Mouse (Mus musculus): ENCODE data around the gene Brwd1. TPM values are rescaled to one million over a fixed set of nuclear protein-coding genes. Genes with fewer than 3 reads are reported as not detected.

The Brwd1 gene
- polyA plus RNA-seq, 1 experiment, result 48.5 TPM

- no peak for DNase-seq
- no peak for TF ChIP-seq POLR2A (IDR thresholded peaks at IDR 0.05; ENCODE audit: control insufficient read depth, extremely low read depth, insufficient read depth, low read length, poor library complexity)
- 0 out of 2 replicates have a peak, but pooled peaks have one; percentile 11 for TF ChIP-seq CTCF (IDR thresholded peaks at IDR 0.05; ENCODE audit: borderline replicate concordance, control insufficient read depth, extremely low read depth, insufficient read depth, low read length, poor library complexity)
- Histone ChIP-seq H3K36me3 (ENCODE audit: control insufficient read depth, insufficient read depth, low read length) (0 out of 2 replicates have a peak, but pooled peaks cover 3% of the 10 kb centered on the region), H3K4me3 (ENCODE audit: control insufficient read depth, insufficient read depth, low read length) (peak overlapping the region; percentile 95), H3K27ac (ENCODE audit: control insufficient read depth, insufficient read depth, low read length) (peak overlapping the region; percentile 63), H3K27me3 (ENCODE audit: control insufficient read depth, insufficient read depth, low read length) (no peaks in the 10 kb centered on the region), H3K4me1 (replicated peaks; ENCODE audit: control insufficient read depth, insufficient read depth, low read length) (peaks cover 37% of the 10 kb centered on the region)
- 1% methylated on average over 60 of the region's 68 CpGs for WGBS
Observed at GRCm38 (mm10) chr16:96081742-96082241, 534 bp downstream of the Brwd1 start.

- Histone ChIP-seq H3K4me1 (replicated peaks; ENCODE audit: control insufficient read depth, insufficient read depth, low read length) (peaks cover 34% of the 10 kb centered on the region), H3K36me3 (ENCODE audit: control insufficient read depth, insufficient read depth, low read length) (peaks cover 3% of the 10 kb centered on the region; the same call in 1 of the 2 replicates), H3K27me3 (ENCODE audit: control insufficient read depth, insufficient read depth, low read length) (no peaks in the 10 kb centered on the region), H3K27ac (ENCODE audit: control insufficient read depth, insufficient read depth, low read length) (peak overlapping the region; percentile 74), H3K4me3 (ENCODE audit: control insufficient read depth, insufficient read depth, low read length) (peak overlapping the region; percentile 95)
- TF ChIP-seq POLR2A (IDR thresholded peaks at IDR 0.05; ENCODE audit: control insufficient read depth, extremely low read depth, insufficient read depth, low read length, poor library complexity) (peak; percentile 49; the same call in 1 of the 2 replicates), CTCF (IDR thresholded peaks at IDR 0.05; ENCODE audit: borderline replicate concordance, control insufficient read depth, extremely low read depth, insufficient read depth, low read length, poor library complexity) (no peak)
- under 1% methylated on average over 26 of the region's 28 CpGs for WGBS
- DNase-seq, result peak; percentile 92
Observed at GRCm38 (mm10) chr16:96081331-96081730, 995 bp downstream of the Brwd1 start.

- H3K27ac ChIP-seq (ENCODE audit: control insufficient read depth, insufficient read depth, low read length), result peak overlapping the region; percentile 29; the same call in 1 of the 2 replicates
- no peak for DNase-seq
- no peak overlapping the region for H3K4me3 ChIP-seq (ENCODE audit: control insufficient read depth, insufficient read depth, low read length)
- WGBS, result 93% methylated on average over 7 of the region's 7 CpGs
- no peak for TF ChIP-seq POLR2A (IDR thresholded peaks at IDR 0.05; ENCODE audit: control insufficient read depth, extremely low read depth, insufficient read depth, low read length, poor library complexity)
- TF ChIP-seq CTCF (IDR thresholded peaks at IDR 0.05; ENCODE audit: borderline replicate concordance, control insufficient read depth, extremely low read depth, insufficient read depth, low read length, poor library complexity), result no peak
- peaks cover 27% of the 10 kb centered on the region for H3K4me1 ChIP-seq (replicated peaks; ENCODE audit: control insufficient read depth, insufficient read depth, low read length)
- peaks cover 3% of the 10 kb centered on the region; the same call in 1 of the 2 replicates for H3K36me3 ChIP-seq (ENCODE audit: control insufficient read depth, insufficient read depth, low read length)
- no peaks in the 10 kb centered on the region for H3K27me3 ChIP-seq (ENCODE audit: control insufficient read depth, insufficient read depth, low read length)
Observed at GRCm38 (mm10) chr16:96080524-96080923, 1.8 kb downstream of the Brwd1 start.

- H3K4me1 ChIP-seq (replicated peaks; ENCODE audit: control insufficient read depth, insufficient read depth, low read length), result peaks cover 9% of the 10 kb centered on the region
- no peaks in the 10 kb centered on the region for H3K27me3 ChIP-seq (ENCODE audit: control insufficient read depth, insufficient read depth, low read length)
- WGBS, result 95% methylated on average over 6 of the region's 6 CpGs
- H3K27ac ChIP-seq (ENCODE audit: control insufficient read depth, insufficient read depth, low read length), result no peak overlapping the region
- TF ChIP-seq POLR2A (IDR thresholded peaks at IDR 0.05; ENCODE audit: control insufficient read depth, extremely low read depth, insufficient read depth, low read length, poor library complexity) (no peak), CTCF (IDR thresholded peaks at IDR 0.05; ENCODE audit: borderline replicate concordance, control insufficient read depth, extremely low read depth, insufficient read depth, low read length, poor library complexity) (no peak)
- no peak overlapping the region for H3K4me3 ChIP-seq (ENCODE audit: control insufficient read depth, insufficient read depth, low read length)
- DNase-seq, result no peak
- H3K36me3 ChIP-seq (ENCODE audit: control insufficient read depth, insufficient read depth, low read length), result peaks cover 52% of the 10 kb centered on the region
Observed at GRCm38 (mm10) chr16:96068364-96068763, 14.0 kb downstream of the Brwd1 start.

GRCm38 (mm10) chr16:96066174-96066573 is 16.2 kb downstream of the Brwd1 start:
- Histone ChIP-seq H3K36me3 (ENCODE audit: control insufficient read depth, insufficient read depth, low read length) (peaks cover 62% of the 10 kb centered on the region), H3K27ac (ENCODE audit: control insufficient read depth, insufficient read depth, low read length) (no peak overlapping the region), H3K4me1 (replicated peaks; ENCODE audit: control insufficient read depth, insufficient read depth, low read length) (peaks cover 9% of the 10 kb centered on the region), H3K4me3 (ENCODE audit: control insufficient read depth, insufficient read depth, low read length) (no peak overlapping the region), H3K27me3 (ENCODE audit: control insufficient read depth, insufficient read depth, low read length) (no peaks in the 10 kb centered on the region)
- no peak for TF ChIP-seq CTCF (IDR thresholded peaks at IDR 0.05; ENCODE audit: borderline replicate concordance, control insufficient read depth, extremely low read depth, insufficient read depth, low read length, poor library complexity)
- no peak for TF ChIP-seq POLR2A (IDR thresholded peaks at IDR 0.05; ENCODE audit: control insufficient read depth, extremely low read depth, insufficient read depth, low read length, poor library complexity)
- no peak for DNase-seq
- WGBS, result 98% methylated on average over 12 of the region's 12 CpGs

GRCm38 (mm10) chr16:96064649-96065048 is 17.7 kb downstream of the Brwd1 start:
- Histone ChIP-seq H3K27me3 (ENCODE audit: control insufficient read depth, insufficient read depth, low read length) (no peaks in the 10 kb centered on the region), H3K4me3 (ENCODE audit: control insufficient read depth, insufficient read depth, low read length) (no peak overlapping the region), H3K36me3 (ENCODE audit: control insufficient read depth, insufficient read depth, low read length) (peaks cover 68% of the 10 kb centered on the region), H3K27ac (ENCODE audit: control insufficient read depth, insufficient read depth, low read length) (no peak overlapping the region), H3K4me1 (replicated peaks; ENCODE audit: control insufficient read depth, insufficient read depth, low read length) (peaks cover 8% of the 10 kb centered on the region)
- TF ChIP-seq CTCF (IDR thresholded peaks at IDR 0.05; ENCODE audit: borderline replicate concordance, control insufficient read depth, extremely low read depth, insufficient read depth, low read length, poor library complexity), result no peak
- no peak for TF ChIP-seq POLR2A (IDR thresholded peaks at IDR 0.05; ENCODE audit: control insufficient read depth, extremely low read depth, insufficient read depth, low read length, poor library complexity)
- no peak for DNase-seq
- WGBS, result 96% methylated on average over 6 of the region's 6 CpGs

All from thymus, adult 2 months (tissue).